Mouse (Mus musculus) megakaryocyte, embryonic 14.5 days (primary cell): ENCODE results near the gene Arid5b. TPM values are rescaled to one million over a fixed set of nuclear protein-coding genes. Genes with fewer than 3 reads are reported as not detected.

Experiments
- H3K27me3 ChIP-seq: replicated peaks from 2 replicates; pipeline ENCODE3; 2012; ENCODE audit warnings: inconsistent platforms
- H3K36me3 ChIP-seq: replicated peaks from 2 replicates; pipeline ENCODE3; 2012; ENCODE audit warnings: low read length, inconsistent platforms, mixed read lengths
- H3K4me1 ChIP-seq: 2 replicates; pipeline ENCODE4 v1.6.1; 2012; ENCODE audit warnings: inconsistent platforms
- H3K4me3 ChIP-seq: replicated peaks from 2 replicates; pipeline ENCODE3; 2012; ENCODE audit warnings: moderate library complexity, mild to moderate bottlenecking, inconsistent platforms
- H3K9me3 ChIP-seq: 2 replicates; pipeline ENCODE4 v1.6.1; 2012; ENCODE audit warnings: inconsistent platforms
- FLI1 ChIP-seq: IDR thresholded peaks from 2 replicates; pipeline ENCODE4 v1.6.1; 2012; ENCODE audit warnings: low read length, inconsistent platforms, mixed read lengths
- GATA1 ChIP-seq: IDR thresholded peaks from 3 replicates; pipeline ENCODE4 v1.6.1; 2012; ENCODE audit warnings: mixed read lengths, low read length, inconsistent platforms, borderline replicate concordance
- polyA plus RNA-seq: library from polyadenylated mRNA; stranded (reverse); fragments of >175 nt; gene quantifications from 2 replicates; pipeline ENCODE4 v1.2.3, GENCODE M21; 2012; ENCODE audit warnings: low replicate concordance; ENCODE audit not compliant: insufficient read depth

Arid5b gene
- polyA plus RNA-seq, result 0.57 and 0.63 TPM in 2 replicates

DNA sequence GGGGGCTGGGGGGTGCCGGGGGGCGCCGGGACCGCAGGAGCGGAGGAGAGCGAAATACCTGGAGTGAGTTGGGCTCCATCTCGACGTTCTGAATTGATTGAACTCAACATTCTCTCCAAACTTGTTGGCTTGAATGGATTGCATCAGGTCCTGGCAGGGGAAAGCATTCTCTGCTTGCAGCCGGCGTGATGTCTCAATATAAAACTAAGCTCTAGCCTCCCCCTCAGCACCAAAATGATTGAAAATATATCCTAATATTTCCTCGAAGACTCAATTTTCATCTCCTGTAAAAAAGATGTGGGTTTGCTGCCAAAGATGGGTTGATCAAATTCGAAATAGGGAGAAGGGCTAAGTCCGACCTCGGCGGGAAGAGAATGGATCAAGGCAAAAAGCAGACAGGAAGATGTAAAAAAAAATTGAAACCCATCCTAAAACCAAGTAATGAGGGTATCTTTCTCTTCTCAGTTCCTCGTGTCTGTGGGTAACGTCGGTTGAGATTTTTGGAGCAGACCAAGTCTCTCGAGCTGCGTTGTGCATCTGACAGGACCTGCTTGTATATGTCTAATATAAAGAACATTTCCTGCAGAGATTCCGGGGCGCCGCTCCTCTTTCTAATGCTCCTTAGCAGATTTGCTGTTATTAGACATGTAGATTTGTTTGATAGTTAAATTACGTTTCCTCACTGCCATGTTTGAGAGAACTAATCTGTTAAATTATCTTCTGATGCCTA is at the start of gene Arid5b:
Arid5b (minus strand) TSS at position 109 of the 730 bp plus-strand sequence.
- peak within 1 kb of the TSS; percentile 92 for H3K4me3 ChIP-seq
- no peak for TF ChIP-seq GATA1
- no peak for TF ChIP-seq FLI1
- no peaks in the 10 kb centered on the region for H3K27me3 ChIP-seq

DNA sequence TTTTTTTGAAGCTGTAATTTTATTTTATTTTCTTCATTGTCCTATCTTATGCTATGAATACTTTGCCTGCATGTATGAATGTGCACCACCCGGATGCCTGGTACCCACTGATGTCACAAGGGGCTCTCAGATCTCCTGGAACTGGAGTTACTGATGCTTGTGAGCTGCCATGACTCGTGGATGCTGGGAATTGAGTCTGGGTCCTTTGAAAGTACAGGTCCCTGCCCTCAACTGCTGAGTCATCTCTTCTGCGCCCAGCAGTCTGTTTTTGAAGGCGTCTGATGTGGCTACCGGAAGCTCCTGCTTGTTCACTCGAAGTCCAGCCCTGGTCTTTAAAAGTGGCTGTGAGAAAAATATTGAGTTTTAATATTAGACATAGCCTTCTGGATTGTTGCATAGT is 46.8 kb upstream of the Arid5b start:
- H3K27me3 ChIP-seq, result no peaks in the 10 kb centered on the region

More for the DNA sequence above, at the start of gene Arid5b:
- Histone ChIP-seq H3K36me3 (no peaks in the 10 kb centered on the region), H3K4me1 (peaks cover 40% of the 10 kb centered on the region), H3K9me3 (no peaks in the 10 kb centered on the region)

DNA sequence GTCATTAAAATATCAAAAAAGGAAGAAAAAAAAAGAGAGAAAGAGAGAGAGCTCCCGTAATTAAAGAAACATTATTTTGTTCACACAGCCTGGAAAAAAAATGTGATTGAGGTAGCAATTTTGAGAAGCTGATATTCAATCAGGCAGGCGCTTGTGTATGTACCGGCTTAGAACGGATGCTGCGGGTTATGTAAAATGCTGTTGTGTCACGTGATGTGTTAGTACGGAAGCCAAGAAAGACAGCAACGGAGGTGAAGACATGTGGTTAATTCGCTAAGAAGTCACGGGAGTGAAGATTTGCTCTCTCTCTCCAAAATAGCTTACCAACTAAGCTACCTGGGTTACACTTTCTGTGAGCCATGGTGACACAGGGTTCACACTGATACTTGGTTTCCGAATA is 45.5 kb upstream of the Arid5b start:
- Histone ChIP-seq H3K4me3 (no peak overlapping the region), H3K27me3 (no peaks in the 10 kb centered on the region), H3K9me3 (no peaks in the 10 kb centered on the region), H3K4me1 (peaks cover 17% of the 10 kb centered on the region), H3K36me3 (no peaks in the 10 kb centered on the region)
- no peak for TF ChIP-seq GATA1
- no peak for TF ChIP-seq FLI1

More for the DNA sequence above, 46.8 kb upstream of the Arid5b start:
- Histone ChIP-seq H3K4me1 (peaks cover 5% of the 10 kb centered on the region; the same call in 1 of the 2 replicates), H3K4me3 (no peak overlapping the region), H3K36me3 (no peaks in the 10 kb centered on the region), H3K9me3 (no peaks in the 10 kb centered on the region)
- TF ChIP-seq GATA1, result no peak

DNA sequence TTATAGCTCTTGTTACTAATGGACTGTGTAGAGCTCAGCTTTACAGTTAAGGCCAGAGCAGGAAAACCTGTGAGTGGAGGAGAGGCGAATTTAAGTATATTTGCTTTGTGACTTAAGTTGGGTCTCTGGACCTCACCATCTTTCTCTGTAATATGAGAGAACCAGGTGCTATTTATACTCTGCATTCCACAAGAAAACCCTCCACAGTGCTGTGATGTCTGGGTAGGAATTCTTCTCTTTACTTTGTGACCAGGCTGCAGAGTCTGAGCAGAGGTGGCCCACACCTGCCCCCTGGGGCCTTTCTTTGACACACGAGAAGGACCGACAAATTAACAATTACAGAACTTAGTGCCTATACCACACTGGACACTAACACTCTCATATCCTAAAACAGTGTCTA is 44.6 kb upstream of the Arid5b start:
- no peaks in the 10 kb centered on the region for H3K9me3 ChIP-seq
- no peaks in the 10 kb centered on the region for H3K36me3 ChIP-seq
- peaks cover 19% of the 10 kb centered on the region for H3K4me1 ChIP-seq
- no peak overlapping the region for H3K4me3 ChIP-seq
- no peaks in the 10 kb centered on the region for H3K27me3 ChIP-seq
- TF ChIP-seq FLI1 (no peak), GATA1 (no peak)

DNA sequence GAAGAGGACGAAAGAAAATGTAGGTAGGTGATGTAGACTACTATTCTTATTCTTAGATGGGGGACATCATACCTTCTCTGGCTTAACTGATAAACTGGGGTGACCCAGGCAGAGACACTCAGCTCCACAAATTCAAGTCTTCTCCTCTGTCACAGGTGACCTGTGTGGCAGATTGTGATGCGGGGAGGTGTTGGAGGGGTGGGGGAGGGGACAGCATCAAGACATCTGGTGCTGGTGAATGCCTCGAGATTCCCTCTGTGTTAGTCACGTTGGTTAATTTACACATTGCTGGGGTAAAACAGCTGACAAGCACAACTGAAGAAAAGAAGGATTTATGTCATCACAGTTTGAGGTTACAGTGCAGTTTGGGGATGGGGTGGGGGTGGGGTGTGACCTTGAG is 42.4 kb upstream of the Arid5b start:
- Histone ChIP-seq H3K36me3 (no peaks in the 10 kb centered on the region), H3K4me1 (peaks cover 18% of the 10 kb centered on the region), H3K4me3 (no peak overlapping the region), H3K27me3 (no peaks in the 10 kb centered on the region), H3K9me3 (0 out of 2 replicates have a peak, but pooled peaks cover 4% of the 10 kb centered on the region)
- TF ChIP-seq FLI1 (no peak), GATA1 (no peak)

DNA sequence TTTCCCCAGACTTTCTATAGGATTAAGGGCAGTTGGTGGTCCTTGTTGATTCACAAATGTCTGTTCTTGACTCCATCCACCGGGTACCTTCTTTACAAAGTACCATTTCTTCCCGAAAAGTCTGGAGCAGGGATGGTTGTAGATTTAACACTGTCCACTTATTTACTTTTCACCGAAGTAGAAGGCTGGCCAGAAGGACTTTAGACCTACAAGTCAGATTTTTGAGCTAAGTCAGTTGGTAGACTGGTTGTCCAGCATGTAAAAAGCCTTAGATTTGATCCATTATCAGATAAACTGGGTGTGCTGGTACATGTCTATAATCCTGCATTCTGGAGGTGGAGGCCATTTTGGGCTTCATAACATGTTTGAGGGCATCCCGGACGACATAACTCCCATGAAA is 42.0 kb upstream of the Arid5b start:
- 0 out of 2 replicates have a peak, but pooled peaks cover 4% of the 10 kb centered on the region for H3K9me3 ChIP-seq
- no peaks in the 10 kb centered on the region for H3K36me3 ChIP-seq
- H3K4me1 ChIP-seq, result peaks cover 18% of the 10 kb centered on the region
- no peak for TF ChIP-seq FLI1
- no peak for TF ChIP-seq GATA1
- no peaks in the 10 kb centered on the region for H3K27me3 ChIP-seq
- no peak overlapping the region for H3K4me3 ChIP-seq

DNA sequence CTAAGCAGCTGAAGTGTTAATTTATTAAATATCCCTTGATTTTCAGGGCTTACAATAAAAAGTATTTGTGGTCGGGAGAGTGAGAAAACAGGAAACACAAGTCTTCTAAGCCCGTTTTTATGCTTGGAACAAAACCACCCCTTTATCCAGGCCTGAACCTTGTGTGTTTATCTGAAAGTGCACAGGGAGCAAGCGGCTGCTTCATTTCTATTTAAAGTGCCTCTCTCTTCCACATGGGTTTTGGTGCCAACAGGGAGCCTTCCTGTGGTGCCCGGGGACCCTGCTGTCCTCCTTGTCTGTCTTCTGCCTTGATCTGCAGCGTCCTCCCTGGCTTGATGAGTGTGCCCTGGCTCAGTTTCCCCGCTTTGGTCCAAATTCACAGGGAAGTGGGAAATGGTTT is 40.9 kb upstream of the Arid5b start:
- Histone ChIP-seq H3K4me1 (peaks cover 18% of the 10 kb centered on the region), H3K9me3 (0 out of 2 replicates have a peak, but pooled peaks cover 4% of the 10 kb centered on the region), H3K36me3 (no peaks in the 10 kb centered on the region), H3K4me3 (peak overlapping the region; percentile 56), H3K27me3 (no peaks in the 10 kb centered on the region)
- TF ChIP-seq GATA1 (no peak), FLI1 (no peak)

DNA sequence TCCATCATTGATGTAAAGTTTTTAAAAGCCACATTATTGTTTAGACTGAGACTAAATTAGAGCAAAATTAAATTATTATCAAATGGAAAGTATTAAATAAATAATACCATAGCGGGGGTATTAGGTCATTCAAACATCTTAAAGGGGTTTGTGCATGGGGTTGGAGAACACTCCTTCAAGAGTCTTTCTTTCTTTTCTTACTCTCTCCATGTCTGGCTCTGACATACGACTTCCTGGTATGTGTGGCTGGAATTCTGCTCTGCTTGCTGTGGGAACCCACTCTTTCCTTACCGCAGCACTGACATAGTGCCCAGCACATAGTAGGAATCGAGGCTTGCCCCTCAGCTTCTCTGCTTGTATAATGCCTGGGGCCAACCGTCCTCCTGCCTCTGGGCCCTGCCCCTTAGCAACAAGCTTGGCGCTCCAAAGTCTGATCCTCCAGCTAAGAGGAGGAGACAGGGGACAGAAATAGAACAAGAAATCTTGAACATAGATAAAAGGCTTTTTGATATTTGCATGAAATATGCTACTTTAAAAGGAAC is 40.0 kb upstream of the Arid5b start:
- 0 out of 2 replicates have a peak, but pooled peaks cover 4% of the 10 kb centered on the region for H3K9me3 ChIP-seq
- peaks cover 18% of the 10 kb centered on the region for H3K4me1 ChIP-seq
- no peaks in the 10 kb centered on the region for H3K27me3 ChIP-seq
- no peak for TF ChIP-seq FLI1
- no peak for TF ChIP-seq GATA1
- no peaks in the 10 kb centered on the region for H3K36me3 ChIP-seq
- H3K4me3 ChIP-seq, result no peak overlapping the region

DNA sequence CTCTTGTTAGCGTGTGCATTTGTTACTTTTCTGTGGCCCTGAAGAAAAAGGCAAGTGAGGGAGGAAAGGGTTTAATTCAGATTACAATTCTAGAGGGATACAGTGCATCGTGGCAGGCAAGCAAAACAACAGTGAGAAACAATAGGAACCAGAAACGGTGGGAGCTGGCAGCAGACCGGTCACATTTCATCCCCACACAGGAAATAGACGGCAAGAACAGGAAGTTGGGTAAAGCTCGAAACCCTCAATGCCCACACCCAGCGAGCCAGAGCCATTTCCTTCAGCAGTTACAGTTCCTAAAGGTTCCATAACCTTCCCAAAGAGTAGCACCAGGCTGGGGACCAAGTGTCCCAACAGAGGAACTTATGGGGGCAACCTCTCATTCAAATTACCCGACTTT is 34.2 kb upstream of the Arid5b start:
- H3K27me3 ChIP-seq, result no peaks in the 10 kb centered on the region
- H3K9me3 ChIP-seq, result peaks cover 19% of the 10 kb centered on the region
- no peak overlapping the region for H3K4me3 ChIP-seq
- H3K36me3 ChIP-seq, result no peaks in the 10 kb centered on the region
- TF ChIP-seq FLI1 (no peak), GATA1 (no peak)
- H3K4me1 ChIP-seq, result peaks cover 10% of the 10 kb centered on the region

DNA sequence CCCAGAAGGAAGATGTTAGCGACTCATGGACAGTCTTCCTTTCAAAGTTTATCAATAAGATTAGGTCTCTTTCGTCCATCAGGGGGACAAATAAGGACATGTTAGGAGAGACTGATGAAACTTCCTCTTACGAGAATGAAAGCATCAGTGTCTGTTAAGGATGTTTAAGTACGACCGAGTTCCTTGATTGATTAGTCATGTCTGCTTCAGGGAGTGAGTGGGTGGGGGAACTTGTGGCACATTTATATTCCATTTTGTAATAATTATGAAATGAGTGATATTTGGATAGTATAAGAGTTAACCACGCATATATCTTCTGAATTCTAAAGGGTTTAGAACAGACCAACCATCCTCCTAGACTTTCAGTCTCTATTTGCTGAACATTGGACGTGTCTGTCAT is 22.5 kb upstream of the Arid5b start:
- no peak for TF ChIP-seq FLI1
- TF ChIP-seq GATA1, result no peak
- H3K36me3 ChIP-seq, result no peaks in the 10 kb centered on the region

More for the DNA sequence above, 22.5 kb upstream of the Arid5b start:
- Histone ChIP-seq H3K9me3 (peaks cover 4% of the 10 kb centered on the region), H3K27me3 (peaks cover 2% of the 10 kb centered on the region), H3K4me3 (no peak overlapping the region), H3K4me1 (0 out of 2 replicates have a peak, but pooled peaks cover 4% of the 10 kb centered on the region)
